Mouse (Mus musculus) limb, embryonic 12.5 days (tissue): ENCODE results near the gene Zc3h10. TPM values are rescaled to one million over a fixed set of nuclear protein-coding genes. Genes with fewer than 3 reads are reported as not detected.
"Not testable (repeated sequence)": the region's sequence is repeated elsewhere in the genome, so short reads cannot be mapped to it uniquely, and the experiment has no call there.

Experiments used
- ATAC-seq: fragments of 200-750 bp; cut with Nextera tagmentation; 2 replicates; pipeline ENCODE4 v1.8.0; 2017; ENCODE audit warnings: low read depth, moderate TSS enrichment; ENCODE audit not compliant: insufficient number of reproducible peaks, insufficient read depth, low FRiP score, low TSS enrichment
- H3K27ac ChIP-seq: fragments of 300-500 bp; sonication (generic); 2 replicates; pipeline ENCODE4 v1.5.1; 2016; ENCODE audit warnings: mild to moderate bottlenecking, moderate library complexity
- H3K27me3 ChIP-seq: fragments of 300-500 bp; sonication (generic); 2 replicates; pipeline ENCODE4 v1.6.1; 2016; ENCODE audit warnings: mild to moderate bottlenecking, moderate library complexity
- H3K36me3 ChIP-seq: fragments of 300-500 bp; sonication (generic); 2 replicates; pipeline ENCODE4 v1.6.1; 2016; ENCODE audit warnings: mild to moderate bottlenecking, moderate library complexity
- H3K4me1 ChIP-seq: fragments of 300-500 bp; sonication (generic); replicated peaks from 2 replicates; pipeline ENCODE4 v1.6.1; 2016
- H3K4me2 ChIP-seq: fragments of 300-500 bp; sonication (generic); 2 replicates; pipeline ENCODE4 v1.6.1; 2016; ENCODE audit warnings: mild to moderate bottlenecking, moderate library complexity
- H3K4me3 ChIP-seq: fragments of 300-500 bp; sonication (generic); replicated peaks from 2 replicates; pipeline ENCODE4 v1.5.1; 2016; ENCODE audit warnings: mild to moderate bottlenecking
- H3K9ac ChIP-seq: fragments of 300-500 bp; sonication (generic); replicated peaks from 2 replicates; pipeline ENCODE4 v1.6.1; 2016; ENCODE audit warnings: mild to moderate bottlenecking, moderate library complexity
- H3K9me3 ChIP-seq: fragments of 300-500 bp; sonication (generic); 2 replicates; pipeline ENCODE4 v1.6.1; 2016; ENCODE audit warnings: mild to moderate bottlenecking, moderate library complexity
- WGBS: fragments of 180-500 bp; shearing (Covaris S2); methylation state at CpG from one replicate; pipeline ENCODE4 v1.1.7; 2016; 5-methylcytosine and 5-hydroxymethylcytosine counted together
- microRNA-seq: library from miRNA; unstranded; fragments of <30 nt; microRNA quantifications from one replicate; pipeline ENCODE4, GENCODE M21; 2017
- polyA plus RNA-seq: library from polyadenylated mRNA; unstranded; fragments of >200 nt; fragmentation: Nextera tagmentation; extraction: Ambion mirVana; gene quantifications from 2 replicates; pipeline ENCODE4 v1.2.1, GENCODE M21; 2016

Gene Zc3h10
- polyA plus RNA-seq, 1 experiment from 2014 or later: 21.4 TPM

- ATAC-seq: no peak
- Histone ChIP-seq H3K27ac (no peak overlapping the region), H3K9me3 (no peaks in the 10 kb centered on the region), H3K4me2 (peak overlapping the region; percentile 84), H3K27me3 (peaks cover 7% of the 10 kb centered on the region; the same call in 1 of the 2 replicates), H3K36me3 (peaks cover 18% of the 10 kb centered on the region), H3K4me1 (peaks cover 33% of the 10 kb centered on the region), H3K9ac (no peak overlapping the region), H3K4me3 (peak overlapping the region; percentile 78)
- 73% methylated on average over 2 of the region's 2 CpGs for WGBS
These were observed 52.3 kb downstream of the Zc3h10 start for GRCm38 (mm10) chr10:128495270-128495669.

- Histone ChIP-seq H3K4me3 (peak overlapping the region; percentile 78), H3K27ac (peak overlapping the region; percentile 96), H3K4me1 (peaks cover 33% of the 10 kb centered on the region), H3K36me3 (peaks cover 23% of the 10 kb centered on the region), H3K9ac (peak overlapping the region; percentile 82), H3K9me3 (no peaks in the 10 kb centered on the region), H3K4me2 (peak overlapping the region; percentile 84), H3K27me3 (peaks cover 7% of the 10 kb centered on the region; the same call in 1 of the 2 replicates)
- 61% methylated on average over 11 of the region's 11 CpGs for WGBS
- ATAC-seq: no peak
These were observed 52.8 kb downstream of the Zc3h10 start for GRCm38 (mm10) chr10:128494667-128495245.

GRCm38 (mm10) chr10:128493695-128494666 is 53.6 kb downstream of the Zc3h10 start, which contains the start of gene Myl6:
TSS of gene Myl6 (minus strand) at chr10:128494145.
- Histone ChIP-seq H3K4me2 (peak within 1 kb of the TSS; percentile 84), H3K27me3 (peaks cover 7% of the 10 kb centered on the region; the same call in 1 of the 2 replicates), H3K27ac (peak within 1 kb of the TSS; percentile 96), H3K9me3 (no peaks in the 10 kb centered on the region), H3K36me3 (peaks cover 31% of the 10 kb centered on the region), H3K4me3 (peak within 1 kb of the TSS; percentile 78), H3K4me1 (peaks cover 33% of the 10 kb centered on the region), H3K9ac (peak within 1 kb of the TSS; percentile 82)
- ATAC-seq: peak; percentile 92
- under 1% methylated on average over 45 of the region's 45 CpGs for WGBS

GRCm38 (mm10) chr10:128493319-128493694 is 54.3 kb downstream of the Zc3h10 start:
- H3K27ac ChIP-seq: peak overlapping the region; percentile 96

GRCm38 (mm10) chr10:128492633-128493311 is 54.8 kb downstream of the Zc3h10 start:
- Histone ChIP-seq H3K4me2 (peak overlapping the region; percentile 84), H3K27me3 (peaks cover 7% of the 10 kb centered on the region; the same call in 1 of the 2 replicates), H3K9me3 (no peaks in the 10 kb centered on the region), H3K27ac (peak overlapping the region; percentile 96), H3K4me1 (peaks cover 29% of the 10 kb centered on the region), H3K9ac (peak overlapping the region; percentile 82), H3K36me3 (peaks cover 43% of the 10 kb centered on the region), H3K4me3 (peak overlapping the region; percentile 78)
- 28% methylated on average over 12 of the region's 12 CpGs for WGBS
- ATAC-seq: peak; percentile 40; the same call in 1 of the 2 replicates

More at GRCm38 (mm10) chr10:128493319-128493694, 54.3 kb downstream of the Zc3h10 start:
- H3K4me3 ChIP-seq: peak overlapping the region; percentile 78
- ATAC-seq: peak; percentile 18
- WGBS: 0% methylated on average over 12 of the region's 12 CpGs
- H3K4me2 ChIP-seq: peak overlapping the region; percentile 84
- H3K27me3 ChIP-seq: peaks cover 7% of the 10 kb centered on the region; the same call in 1 of the 2 replicates
- no peaks in the 10 kb centered on the region for H3K9me3 ChIP-seq
- H3K9ac ChIP-seq: peak overlapping the region; percentile 82
- H3K4me1 ChIP-seq: peaks cover 32% of the 10 kb centered on the region
- H3K36me3 ChIP-seq: peaks cover 37% of the 10 kb centered on the region

GRCm38 (mm10) chr10:128492051-128492450 is 55.5 kb downstream of the Zc3h10 start:
- Histone ChIP-seq H3K4me2 (peak overlapping the region; percentile 84), H3K4me1 (peaks cover 29% of the 10 kb centered on the region), H3K4me3 (peak overlapping the region; percentile 78), H3K27ac (peak overlapping the region; percentile 96; the same call in 1 of the 2 replicates), H3K36me3 (peaks cover 50% of the 10 kb centered on the region), H3K9ac (peak overlapping the region; percentile 82; the same call in 1 of the 2 replicates)
- not testable (repeated sequence) for H3K9me3 ChIP-seq, ATAC-seq, H3K27me3 ChIP-seq
- WGBS: 70% methylated on average over 8 of the region's 8 CpGs

Small RNA genes within 50 kb of the gene (microRNA-seq; reads per million reads assigned to microRNA genes)
- gene Gm47275 (not detected), gene Mir6916 (not detected), gene Mir6917 (not detected)

Other genes with a start within 250 kb of the Zc3h10 start
- gene Il23a, start 249.0 kb downstream of the Zc3h10 start, polyA plus RNA-seq: 0.20 TPM in 2 replicates
- 42.3 and 42.5 TPM in 2 replicates for gene Pan2, start 244.4 kb downstream of the Zc3h10 start, polyA plus RNA-seq
- 351 and 359 TPM in 2 replicates for gene Cnpy2, start 225.3 kb downstream of the Zc3h10 start, polyA plus RNA-seq
- gene Cs, start 210.0 kb downstream of the Zc3h10 start, polyA plus RNA-seq: 178 and 181 TPM in 2 replicates
- 15.5 and 15.8 TPM in 2 replicates for gene Coq10a, start 178.8 kb downstream of the Zc3h10 start, polyA plus RNA-seq
- 13.5 and 14.8 TPM in 2 replicates for gene Ankrd52, start 170.7 kb downstream of the Zc3h10 start, polyA plus RNA-seq
- not detected in 2 replicates for gene Slc39a5, start 146.5 kb downstream of the Zc3h10 start, polyA plus RNA-seq
- 65.1 and 65.2 TPM in 2 replicates for gene Nabp2, start 136.3 kb downstream of the Zc3h10 start, polyA plus RNA-seq
- gene Rnf41, start 136.1 kb downstream of the Zc3h10 start, polyA plus RNA-seq: 42.5 TPM in 2 replicates
- gene Smarcc2, start 88.5 kb downstream of the Zc3h10 start, polyA plus RNA-seq: 105 and 120 TPM in 2 replicates
- gene Myl6, start 53.6 kb downstream of the Zc3h10 start, polyA plus RNA-seq: 827 and 868 TPM in 2 replicates
- gene Myl6b, start 49.1 kb downstream of the Zc3h10 start, polyA plus RNA-seq: 3.2 and 3.4 TPM in 2 replicates
- 18.5 and 19.9 TPM in 2 replicates for gene Esyt1, start 21.9 kb downstream of the Zc3h10 start, polyA plus RNA-seq
- 3,599 and 3,605 TPM in 2 replicates for gene Rpl41, start 1.5 kb upstream of the Zc3h10 start, polyA plus RNA-seq
- gene Pa2g4, start 18.2 kb upstream of the Zc3h10 start, polyA plus RNA-seq: 199 and 206 TPM in 2 replicates
- gene Erbb3, start 41.9 kb upstream of the Zc3h10 start, polyA plus RNA-seq: 15.4 and 16.6 TPM in 2 replicates
- 753 and 757 TPM in 2 replicates for gene Rps26, start 79.0 kb upstream of the Zc3h10 start, polyA plus RNA-seq
- gene Ikzf4, start 98.2 kb upstream of the Zc3h10 start, polyA plus RNA-seq: 3.4 and 4.0 TPM in 2 replicates
- gene Suox, start 126.3 kb upstream of the Zc3h10 start, polyA plus RNA-seq: 14.7 and 16.7 TPM in 2 replicates
- 72.7 and 78.2 TPM in 2 replicates for gene Rab5b, start 148.5 kb upstream of the Zc3h10 start, polyA plus RNA-seq
- gene Pmel, start 156.4 kb upstream of the Zc3h10 start, polyA plus RNA-seq: 0.71 and 1.2 TPM in 2 replicates
- 147 and 161 TPM in 2 replicates for gene Cdk2, start 157.3 kb upstream of the Zc3h10 start, polyA plus RNA-seq
- gene Dgka, start 197.1 kb upstream of the Zc3h10 start, polyA plus RNA-seq: 8.4 and 8.9 TPM in 2 replicates
- gene Pym1, start 200.1 kb upstream of the Zc3h10 start, polyA plus RNA-seq: 54.2 and 55.2 TPM in 2 replicates
- gene Mmp19, start 243.1 kb upstream of the Zc3h10 start, polyA plus RNA-seq: 0.36 and 0.50 TPM in 2 replicates